Mouse (Mus musculus): Measurements from ENCODE around the gene Serpinc1.

DNA sequence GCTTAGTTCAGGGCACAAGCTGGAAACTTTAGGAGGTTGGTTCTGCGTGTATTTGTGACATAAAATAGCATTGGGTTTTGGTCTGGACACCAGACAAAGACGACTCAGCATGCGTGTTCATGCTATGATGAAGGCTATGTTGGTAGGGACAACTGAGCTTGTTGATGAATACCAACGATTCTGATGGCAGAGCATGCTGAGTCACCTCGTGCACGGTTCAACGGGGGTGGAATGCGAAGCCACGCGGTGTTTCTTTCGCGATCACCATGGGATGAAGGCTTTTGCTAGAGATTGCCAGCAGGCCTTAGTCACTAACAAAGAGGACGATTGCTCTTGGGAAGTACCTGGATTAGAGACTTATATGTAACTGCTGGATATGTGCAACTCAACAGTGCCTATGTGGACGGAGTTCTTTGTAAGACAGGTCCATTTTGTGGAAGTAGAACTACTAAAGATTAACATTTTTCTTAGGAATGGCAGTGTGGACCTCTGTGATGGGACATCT, 56.9 kb downstream of the Serpinc1 start:
- TF ChIP-seq POLR2A (IDR thresholded peaks at IDR 0.05; ENCODE audit: low read depth, low read length) = no peak
- TF ChIP-seq CTCF (IDR thresholded peaks at IDR 0.05; ENCODE audit: extremely low read depth, insufficient read depth, insufficient read length, insufficient replicate concordance) = no peak
